Mouse (Mus musculus) C2C12 (cell line): ENCODE results near the gene Mrps34. TPM values are rescaled to one million over a fixed set of nuclear protein-coding genes. Genes with fewer than 3 reads are reported as not detected.

ENCODE experiments used
- H3K27me3 ChIP-seq: one replicate; pipeline ENCODE4 v1.6.1; 2011; ENCODE audit not compliant: control insufficient read depth, insufficient read depth, insufficient read length
- H3K36me3 ChIP-seq: one replicate; pipeline ENCODE4 v1.6.1; 2011; ENCODE audit not compliant: control insufficient read depth, insufficient read depth
- H3K4me3 ChIP-seq: one replicate; pipeline ENCODE4 v1.5.1; 2011; ENCODE audit warnings: mild to moderate bottlenecking, control low read depth; ENCODE audit not compliant: poor library complexity, insufficient read depth, severe bottlenecking
- H3K79me2 ChIP-seq: one replicate; pipeline ENCODE4 v1.6.1; 2011; ENCODE audit not compliant: control insufficient read depth, insufficient read depth
- H3K79me3 ChIP-seq: one replicate; pipeline ENCODE4 v1.6.1; 2011; ENCODE audit warnings: low read depth, control low read depth
- H3ac ChIP-seq: one replicate; pipeline ENCODE3; 2011; ENCODE audit warnings: low read depth; ENCODE audit not compliant: control insufficient read depth, insufficient read length
- CEBPB ChIP-seq: IDR thresholded peaks from one replicate; pipeline ENCODE4 v1.6.1; 2011; ENCODE audit warnings: low read depth, mild to moderate bottlenecking, control low read depth, moderate library complexity
- CTCF ChIP-seq: IDR thresholded peaks from one replicate; pipeline ENCODE4 v1.5.1; 2011; ENCODE audit not compliant: control insufficient read depth, insufficient read depth, insufficient read length
- FOSL1 ChIP-seq: IDR thresholded peaks from one replicate; pipeline ENCODE4 v1.8.0; 2011; ENCODE audit warnings: mild to moderate bottlenecking, low read length; ENCODE audit not compliant: poor library complexity, insufficient read depth, severe bottlenecking
- MAX ChIP-seq: IDR thresholded peaks from one replicate; pipeline ENCODE4 v1.6.1; 2011; ENCODE audit warnings: mild to moderate bottlenecking, control low read depth
- MYOD1 ChIP-seq: IDR thresholded peaks from one replicate; pipeline ENCODE4 v1.6.1; 2011; ENCODE audit warnings: low read depth; ENCODE audit not compliant: control insufficient read depth, insufficient read length
- MYOG ChIP-seq: IDR thresholded peaks from one replicate; pipeline ENCODE4 v1.6.1; 2011; ENCODE audit not compliant: control insufficient read depth, insufficient read length; ENCODE audit errors: extremely low read depth
- USF1 ChIP-seq: IDR thresholded peaks from one replicate; pipeline ENCODE4 v1.6.1; 2011; ENCODE audit warnings: low read depth, mild to moderate bottlenecking, control low read depth, moderate library complexity
- polyA plus RNA-seq: library from polyadenylated mRNA; unstranded; fragments of >200 nt; fragmentation: generic; extraction: Trizol; gene quantifications from one replicate; pipeline ENCODE4 v1.2.1, GENCODE M21; 2012; ENCODE audit warnings: missing spikeins

Gene Mrps34
- polyA plus RNA-seq, 1 experiment: 107 TPM

- Histone ChIP-seq H3K4me3 (no peak overlapping the region), H3K27me3 (no peaks in the 10 kb centered on the region), H3K79me3 (peaks cover 12% of the 10 kb centered on the region), H3K36me3 (peaks cover 26% of the 10 kb centered on the region), H3K79me2 (peaks cover 50% of the 10 kb centered on the region), H3ac (no peak overlapping the region)
- TF ChIP-seq MYOG (no peak), USF1 (no peak), CTCF (no peak), FOSL1 (no peak), MYOD1 (no peak), CEBPB (no peak), MAX (no peak)
Observed at GRCm38 (mm10) chr17:24891321-24891720, 3.6 kb upstream of the Mrps34 start.

GRCm38 (mm10) chr17:24892785-24893184, 2.1 kb upstream of the Mrps34 start:
- Histone ChIP-seq H3ac (peak overlapping the region; percentile 30), H3K79me2 (peaks cover 47% of the 10 kb centered on the region), H3K4me3 (no peak overlapping the region), H3K27me3 (no peaks in the 10 kb centered on the region), H3K79me3 (peaks cover 12% of the 10 kb centered on the region), H3K36me3 (peaks cover 35% of the 10 kb centered on the region)
- no peak for TF ChIP-seq MYOD1
- TF ChIP-seq CTCF: no peak
- no peak for TF ChIP-seq CEBPB
- no peak for TF ChIP-seq USF1
- no peak for TF ChIP-seq MYOG
- no peak for TF ChIP-seq MAX
- no peak for TF ChIP-seq FOSL1

GRCm38 (mm10) chr17:24893276-24893675, 1.6 kb upstream of the Mrps34 start:
- Histone ChIP-seq H3K4me3 (no peak overlapping the region), H3K27me3 (no peaks in the 10 kb centered on the region), H3K79me3 (peaks cover 12% of the 10 kb centered on the region), H3ac (no peak overlapping the region), H3K36me3 (peaks cover 38% of the 10 kb centered on the region), H3K79me2 (peaks cover 46% of the 10 kb centered on the region)
- TF ChIP-seq MYOG: no peak
- TF ChIP-seq MAX: no peak
- TF ChIP-seq USF1: no peak
- TF ChIP-seq CEBPB: no peak
- TF ChIP-seq FOSL1: no peak
- TF ChIP-seq MYOD1: no peak
- TF ChIP-seq CTCF: no peak

- Histone ChIP-seq H3K4me3 (peak overlapping the region; percentile 89), H3K36me3 (peaks cover 45% of the 10 kb centered on the region), H3K27me3 (no peaks in the 10 kb centered on the region), H3ac (peak overlapping the region; percentile 94), H3K79me2 (peaks cover 46% of the 10 kb centered on the region), H3K79me3 (peaks cover 12% of the 10 kb centered on the region)
- no peak for TF ChIP-seq FOSL1
- TF ChIP-seq CTCF: peak; percentile 3
- TF ChIP-seq MAX: no peak
Observed at GRCm38 (mm10) chr17:24894061-24894994, 588 bp upstream of the Mrps34 start.

- H3K79me2 ChIP-seq: peaks cover 46% of the 10 kb centered on the region
- H3K27me3 ChIP-seq: no peaks in the 10 kb centered on the region
- H3K36me3 ChIP-seq: peaks cover 51% of the 10 kb centered on the region
- peaks cover 12% of the 10 kb centered on the region for H3K79me3 ChIP-seq
- peak overlapping the region; percentile 94 for H3ac ChIP-seq
- TF ChIP-seq MAX: no peak
- no peak for TF ChIP-seq FOSL1
- TF ChIP-seq MYOD1: peak; percentile 2
- peak overlapping the region; percentile 89 for H3K4me3 ChIP-seq
Observed at GRCm38 (mm10) chr17:24895571-24896240, 790 bp downstream of the Mrps34 start.
